11 mouse cellular contexts compared by ENCODE assay signal in the genomic region with DNA sequence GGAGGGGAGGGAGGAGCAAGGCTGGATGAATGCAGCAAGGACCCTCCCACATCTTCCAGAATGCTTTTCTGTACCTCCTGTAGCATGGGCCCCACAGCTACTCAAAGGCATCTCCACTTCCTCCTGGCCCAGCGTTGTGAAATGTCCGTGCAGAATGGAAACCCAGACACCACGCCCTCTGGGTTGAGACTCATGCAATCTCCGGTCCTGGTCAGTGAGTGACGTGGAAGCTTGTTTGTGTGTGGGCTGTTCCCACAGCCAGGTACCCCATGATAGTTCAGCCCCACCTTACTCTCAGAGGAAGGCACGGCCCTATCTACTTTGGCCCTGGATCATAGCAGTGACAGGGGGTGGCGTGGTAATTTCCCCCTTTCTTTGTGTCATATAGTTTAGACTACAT.
DNase-seq lines count a peak whose midpoint lies in the region; ATAC-seq and TF ChIP-seq lines count a peak whose summit lies in the region.
"Had no signal": no experiment of that assay in that cellular context is flagged by ENCODE, and none has a peak within 500 bp of the region (broad histone marks: within the 10 kb centered on the region; RNA-seq: fewer than 3 reads in every experiment).

No protein-coding gene starts in this region.

- H3K4me3 ChIP-seq in gastrocnemius, adult 2 months: no peak overlapping the region
- peak overlapping the region; percentile 21; the same call in 1 of the 2 replicates for H3K4me3 ChIP-seq in small intestine, adult 2 months (ENCODE audit: low read depth, low read length)
- H3K4me3 ChIP-seq: embryonic facial prominence, embryonic 15.5 days; hindbrain, embryonic 15.5 days had no signal

- no peak for TF ChIP-seq POLR2A in small intestine, adult 2 months (IDR thresholded peaks at IDR 0.05; ENCODE audit: low read depth, low read length)

- no peaks in the 10 kb centered on the region for H3K36me3 ChIP-seq in small intestine, adult 2 months (ENCODE audit: control insufficient read depth, insufficient read depth, low read length)
- H3K36me3 ChIP-seq: embryonic facial prominence, embryonic 15.5 days; hindbrain, embryonic 15.5 days had no signal

- DNase-seq in gastrocnemius, adult 18-20 months (ENCODE audit: low spot score): peak; percentile 4
- DNase-seq in gastrocnemius, adult 2 months: no peak
- peak; percentile 64 to 71 for DNase-seq in lung, adult 18-20 months
- no peak for DNase-seq in layer of hippocampus, postnatal 25 days (ENCODE audit: extremely low spot score in 1 of 2, low spot score in 1 of 2)
- no peak for DNase-seq in gastrocnemius, postnatal 36 days
- DNase-seq in yolk sac, embryonic 10.5 days (ENCODE audit: low spot score): no peak
- DNase-seq: adrenal gland, postnatal 10 days had no signal

- WGBS in small intestine, adult 2 months: 20% methylated on average over 7 of the region's 7 CpGs

- intact Hi-C loops in gastrocnemius, adult 2 months (cut with DNase I): no loop called here
- intact Hi-C loops in gastrocnemius, postnatal 36 days (cut with DNase I): no loop called here

- peak; percentile 97 for ATAC-seq in common myeloid progenitor, adult 5-6 weeks (replicated peaks; ENCODE audit: low read depth, poor library complexity, severe bottlenecking)

- no peaks in the 10 kb centered on the region for H3K27me3 ChIP-seq in small intestine, adult 2 months (ENCODE audit: control insufficient read depth, insufficient read depth, low read length)
- H3K27me3 ChIP-seq: embryonic facial prominence, embryonic 15.5 days; hindbrain, embryonic 15.5 days had no signal

- TF ChIP-seq CTCF in gastrocnemius, adult 2 months (IDR thresholded peaks at IDR 0.05): no peak
- no peak for TF ChIP-seq CTCF in small intestine, adult 2 months (IDR thresholded peaks at IDR 0.05; ENCODE audit: extremely low read depth, insufficient read length, insufficient replicate concordance, low read depth, low read length)

- H3K4me1 ChIP-seq in small intestine, adult 2 months (ENCODE audit: control insufficient read depth, insufficient read depth, insufficient read length, low read length): no peaks in the 10 kb centered on the region; the same call in 1 of the 2 replicates
- H3K4me1 ChIP-seq: hindbrain, embryonic 15.5 days had no signal

- no peak overlapping the region for H3K27ac ChIP-seq in gastrocnemius, adult 2 months
- H3K27ac ChIP-seq in small intestine, adult 2 months (ENCODE audit: insufficient read depth, low read depth, low read length): peak overlapping the region; percentile 20; the same call in 1 of the 2 replicates
- H3K27ac ChIP-seq: embryonic facial prominence, embryonic 15.5 days; hindbrain, embryonic 15.5 days had no signal

Comparison
In these comparisons a context has a peak if more than half of its experiments do, and no peak if none do; other contexts are left out.
1. DNase-seq: peak in gastrocnemius, adult 18-20 months (single experiment) and lung, adult 18-20 months (2 of 2); none in gastrocnemius, adult 2 months (single experiment), layer of hippocampus, postnatal 25 days (0 of 2), gastrocnemius, postnatal 36 days (0 of 2) and yolk sac, embryonic 10.5 days (single experiment).